Mouse (Mus musculus) retina, postnatal 7 days (tissue): Measurements from ENCODE around the gene Olfr1206.

ENCODE experiments used
- DNase-seq: peaks from one replicate; pipeline ENCODE4 v3.0.0-alpha.2; 2012; ENCODE audit warnings: low read depth, low spot score

The Olfr1206 gene

DNA sequence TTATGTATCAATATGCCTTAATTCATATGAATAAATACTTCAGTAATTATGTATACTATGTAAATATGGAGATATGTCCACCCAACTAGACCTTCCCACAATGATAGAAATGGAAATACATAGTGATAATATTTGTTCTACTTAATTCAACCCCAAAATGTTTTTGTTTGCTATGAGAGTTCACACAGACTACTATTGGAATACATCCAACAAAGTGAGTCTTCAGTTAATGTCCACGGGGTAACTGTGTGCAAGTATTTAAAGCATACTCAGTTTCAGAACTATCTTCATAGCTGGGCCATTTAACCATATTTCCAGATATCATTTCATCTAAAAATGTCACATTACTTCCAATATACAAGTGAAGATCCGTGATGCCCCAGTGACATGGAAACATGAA is at the start of gene Olfr1206:
Gene Olfr1206, plus strand, starts transcription at position 301 of the 400 bp plus-strand sequence.
- DNase-seq = no peak

DNA sequence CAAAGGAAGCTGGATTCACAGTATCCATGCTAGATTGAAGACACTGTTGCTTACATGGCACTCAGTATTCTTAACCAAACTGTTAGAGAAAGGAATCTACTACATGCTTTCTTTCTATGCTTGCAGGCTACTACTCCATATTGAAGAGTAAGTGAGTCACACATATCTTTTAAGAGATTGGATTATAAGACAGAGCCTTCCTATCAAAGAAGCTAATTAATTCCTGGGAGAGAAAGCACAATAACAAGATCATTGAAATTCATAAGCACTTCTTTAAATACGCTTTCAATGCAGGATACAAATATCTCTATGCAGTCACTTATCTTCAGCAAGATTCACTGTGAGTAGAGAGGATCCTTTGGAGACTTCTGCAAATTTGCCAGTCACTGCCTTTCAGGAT is 48.8 kb upstream of the Olfr1206 start, which contains the start of gene Olfr1202:
Gene Olfr1202, plus strand, starts transcription at position 301 of the 400 bp plus-strand sequence.
- no peak for DNase-seq

DNA sequence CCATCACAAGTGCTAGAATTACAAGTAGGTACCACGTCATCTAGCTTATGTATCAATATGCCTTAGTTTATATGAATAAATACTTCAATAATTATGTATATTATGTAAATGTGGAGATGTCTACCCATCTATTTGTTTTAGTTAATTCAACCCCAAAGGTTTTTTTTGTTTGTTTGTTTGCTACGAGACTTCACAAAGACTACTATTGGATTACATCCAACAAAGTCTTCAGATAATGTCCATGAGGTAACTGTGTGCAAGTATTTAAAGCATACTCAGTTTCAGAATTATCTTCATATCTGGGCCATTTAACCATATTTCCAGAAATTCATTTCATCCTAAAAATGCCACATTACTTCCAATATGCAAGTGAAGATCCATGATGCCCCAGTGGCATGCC is 33.6 kb upstream of the Olfr1206 start, which contains the start of gene Olfr1205:
Gene Olfr1205, plus strand, starts transcription at position 301 of the 400 bp plus-strand sequence.
- no peak for DNase-seq

DNA sequence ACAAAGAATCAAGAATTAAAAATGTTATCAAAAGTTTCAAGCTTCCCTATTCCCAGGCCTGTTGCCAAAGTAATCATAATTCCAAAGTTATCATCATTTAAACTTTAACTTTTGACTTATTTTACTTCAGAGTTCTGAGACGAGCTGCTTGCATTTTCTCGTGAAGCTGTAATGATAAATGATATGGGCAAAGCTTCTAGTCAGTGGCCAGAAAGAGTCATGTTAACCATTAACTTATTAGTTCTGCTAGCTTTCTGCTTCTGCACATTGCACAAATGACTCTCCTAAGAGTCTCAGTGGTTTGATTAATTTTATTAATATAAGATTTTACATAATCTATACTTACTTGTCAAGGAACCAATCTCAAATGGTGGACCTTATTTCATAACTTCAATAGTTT is 24.6 kb upstream of the Olfr1206 start:
- DNase-seq = no peak

DNA sequence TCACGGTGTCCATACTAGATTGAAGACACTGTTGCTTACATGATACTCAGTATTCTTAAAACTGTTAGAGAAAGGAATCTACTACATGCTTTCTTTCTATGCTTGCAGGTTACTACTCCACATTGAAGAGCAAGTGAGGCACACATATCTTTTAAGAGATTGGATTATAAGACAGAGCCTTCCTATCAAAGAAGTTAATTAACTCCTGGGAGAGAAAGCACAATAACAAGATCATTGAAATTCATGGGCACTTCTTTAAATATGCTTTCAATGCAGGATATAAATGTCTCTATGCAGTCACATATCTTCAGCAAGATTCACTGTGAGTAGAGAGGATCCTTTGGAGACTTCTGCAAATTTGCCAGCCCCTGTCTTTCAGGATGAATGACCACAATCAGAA is 14.0 kb upstream of the Olfr1206 start, which contains the start of gene Olfr1204:
Gene Olfr1204, plus strand, starts transcription at position 301 of the 400 bp plus-strand sequence.
- DNase-seq = no peak

DNA sequence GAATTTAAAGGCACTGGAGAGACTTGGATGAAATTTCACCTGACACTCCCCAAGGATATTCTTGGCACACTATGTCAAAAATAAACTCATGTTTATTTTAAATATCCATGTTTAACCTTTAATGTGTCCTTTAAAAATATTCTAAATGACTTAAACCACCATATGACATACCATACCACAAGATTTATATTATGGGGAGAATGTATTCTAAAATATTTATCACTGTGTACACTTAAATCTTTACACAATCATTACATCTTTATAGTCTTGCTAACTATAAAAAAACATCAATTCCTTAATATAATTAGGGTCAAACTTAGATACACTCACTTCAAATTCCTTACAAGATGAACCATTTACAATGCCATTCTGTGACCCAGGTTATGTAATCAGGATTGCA is 39.2 kb downstream of the Olfr1206 start, which contains the start of gene Olfr1208:
Gene Olfr1208, minus strand, starts transcription at position 101 of the 400 bp plus-strand sequence.
- DNase-seq = no peak

DNA sequence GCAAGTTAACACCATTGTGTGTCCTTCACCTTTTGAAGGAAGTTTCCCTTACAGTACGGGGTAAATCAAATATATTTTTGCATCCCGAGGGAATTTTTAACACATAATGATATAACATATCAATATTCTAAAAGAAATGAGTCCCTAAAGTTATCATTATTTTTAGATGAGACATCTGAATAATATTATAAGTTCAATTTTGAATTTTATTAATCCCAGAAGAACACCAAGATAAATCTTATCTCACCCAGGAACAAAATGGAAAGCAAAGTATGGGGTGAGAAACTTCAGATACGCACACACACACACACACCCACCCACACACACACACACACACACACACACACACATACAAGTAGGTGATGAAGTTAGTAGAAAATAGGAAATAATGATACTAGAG is 52.0 kb downstream of the Olfr1206 start, which contains the start of gene Olfr1209:
Gene Olfr1209, minus strand, starts transcription at position 101 of the 400 bp plus-strand sequence.
- no peak for DNase-seq
